Mouse (Mus musculus) testis, adult 2 months (tissue): ENCODE data around the gene Tent4b. TPM values are rescaled to one million over a fixed set of nuclear protein-coding genes. Genes with fewer than 3 reads are reported as not detected.

Experiments
- H3K27ac ChIP-seq: fragments of 200-500 bp; 2 replicates; pipeline ENCODE4 v1.5.1; 2012; ENCODE audit warnings: low read depth, low read length; ENCODE audit not compliant: control insufficient read depth, insufficient read depth
- H3K27me3 ChIP-seq: fragments of 200-500 bp; 2 replicates; pipeline ENCODE4 v1.6.1; 2012; ENCODE audit warnings: mild to moderate bottlenecking, low read length, moderate library complexity; ENCODE audit not compliant: control insufficient read depth, insufficient read depth
- H3K36me3 ChIP-seq: fragments of 200-500 bp; 2 replicates; pipeline ENCODE4 v1.6.1; 2012; ENCODE audit warnings: mild to moderate bottlenecking, low read length; ENCODE audit not compliant: control insufficient read depth, insufficient read depth
- H3K4me1 ChIP-seq: fragments of 200-500 bp; 2 replicates; pipeline ENCODE4 v1.6.1; 2012; ENCODE audit warnings: low read length; ENCODE audit not compliant: control insufficient read depth, insufficient read depth
- H3K4me3 ChIP-seq: fragments of 200-500 bp; 2 replicates; pipeline ENCODE4 v1.5.1; 2012; ENCODE audit warnings: low read depth, mild to moderate bottlenecking, low read length, moderate library complexity, mixed read lengths; ENCODE audit not compliant: control insufficient read depth
- CTCF ChIP-seq: fragments of 200-500 bp; IDR thresholded peaks from 2 replicates; pipeline ENCODE4 v1.5.1; 2012; ENCODE audit warnings: low read depth, mild to moderate bottlenecking, inconsistent platforms, low read length, moderate library complexity; ENCODE audit not compliant: control insufficient read depth, insufficient read depth, insufficient replicate concordance
- POLR2A ChIP-seq: fragments of 200-500 bp; IDR thresholded peaks from 2 replicates; pipeline ENCODE4 v1.6.1; 2012; ENCODE audit warnings: low read depth, mild to moderate bottlenecking, inconsistent platforms, low read length, moderate library complexity; ENCODE audit not compliant: control insufficient read depth
- polyA plus RNA-seq: library from polyadenylated mRNA; depleted of rRNA; stranded (reverse); fragments of >200 nt; gene quantifications from 2 replicates; pipeline ENCODE4 v1.2.3, GENCODE M21; 2012; rRNA removed

Tent4b gene
- polyA plus RNA-seq, 1 experiment = 83.1 TPM

- no peaks in the 10 kb centered on the region for H3K36me3 ChIP-seq
- H3K4me3 ChIP-seq = no peak overlapping the region
- H3K27ac ChIP-seq = peak overlapping the region; percentile 18
- no peaks in the 10 kb centered on the region for H3K27me3 ChIP-seq
- no peak for TF ChIP-seq CTCF
- no peak for TF ChIP-seq POLR2A
- H3K4me1 ChIP-seq = peaks cover 11% of the 10 kb centered on the region; the same call in 1 of the 2 replicates
These were observed 99.7 kb downstream of the Tent4b start for GRCm38 (mm10) chr8:88298733-88299103.

DNA sequence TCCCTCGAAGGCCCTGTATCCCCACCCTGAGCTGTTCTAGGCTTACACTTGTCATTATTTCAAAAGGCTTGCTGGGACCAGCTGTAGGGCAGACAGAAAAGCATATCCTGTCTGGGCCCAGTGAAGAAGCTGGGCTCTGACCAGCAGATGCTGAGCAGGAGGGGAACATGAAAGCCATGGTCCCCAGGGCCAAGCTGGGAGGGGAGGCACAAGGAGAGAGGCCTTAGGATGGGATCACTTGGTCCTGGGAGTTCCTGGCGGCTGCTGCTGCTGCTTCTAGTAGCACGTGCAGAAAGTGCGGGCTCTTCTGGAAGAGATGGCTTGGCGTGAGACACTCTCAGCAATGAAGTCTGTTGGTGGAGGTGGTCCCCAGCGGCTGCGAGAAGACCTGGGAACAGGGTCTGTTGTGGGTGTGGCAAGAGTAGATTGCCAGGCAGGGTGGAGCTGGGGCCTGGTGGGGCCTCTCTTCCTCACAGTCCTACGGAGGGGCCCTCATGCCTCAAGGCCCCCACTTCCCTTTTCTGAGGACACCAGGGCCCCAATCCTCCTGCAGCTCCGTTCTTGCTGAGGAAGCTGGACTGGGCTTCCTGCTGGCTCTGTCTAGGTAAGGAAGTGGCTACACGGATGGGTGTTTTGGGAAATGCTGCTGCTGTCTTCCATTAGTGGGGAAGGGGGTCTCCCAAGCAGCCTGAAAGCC, 101.0 kb downstream of the Tent4b start:
- H3K27ac ChIP-seq = peak overlapping the region; percentile 24; the same call in 1 of the 2 replicates
- H3K4me3 ChIP-seq = no peak overlapping the region
- no peaks in the 10 kb centered on the region for H3K27me3 ChIP-seq
- no peak for TF ChIP-seq POLR2A
- no peak for TF ChIP-seq CTCF
- H3K4me1 ChIP-seq = peaks cover 11% of the 10 kb centered on the region; the same call in 1 of the 2 replicates
- H3K36me3 ChIP-seq = no peaks in the 10 kb centered on the region

DNA sequence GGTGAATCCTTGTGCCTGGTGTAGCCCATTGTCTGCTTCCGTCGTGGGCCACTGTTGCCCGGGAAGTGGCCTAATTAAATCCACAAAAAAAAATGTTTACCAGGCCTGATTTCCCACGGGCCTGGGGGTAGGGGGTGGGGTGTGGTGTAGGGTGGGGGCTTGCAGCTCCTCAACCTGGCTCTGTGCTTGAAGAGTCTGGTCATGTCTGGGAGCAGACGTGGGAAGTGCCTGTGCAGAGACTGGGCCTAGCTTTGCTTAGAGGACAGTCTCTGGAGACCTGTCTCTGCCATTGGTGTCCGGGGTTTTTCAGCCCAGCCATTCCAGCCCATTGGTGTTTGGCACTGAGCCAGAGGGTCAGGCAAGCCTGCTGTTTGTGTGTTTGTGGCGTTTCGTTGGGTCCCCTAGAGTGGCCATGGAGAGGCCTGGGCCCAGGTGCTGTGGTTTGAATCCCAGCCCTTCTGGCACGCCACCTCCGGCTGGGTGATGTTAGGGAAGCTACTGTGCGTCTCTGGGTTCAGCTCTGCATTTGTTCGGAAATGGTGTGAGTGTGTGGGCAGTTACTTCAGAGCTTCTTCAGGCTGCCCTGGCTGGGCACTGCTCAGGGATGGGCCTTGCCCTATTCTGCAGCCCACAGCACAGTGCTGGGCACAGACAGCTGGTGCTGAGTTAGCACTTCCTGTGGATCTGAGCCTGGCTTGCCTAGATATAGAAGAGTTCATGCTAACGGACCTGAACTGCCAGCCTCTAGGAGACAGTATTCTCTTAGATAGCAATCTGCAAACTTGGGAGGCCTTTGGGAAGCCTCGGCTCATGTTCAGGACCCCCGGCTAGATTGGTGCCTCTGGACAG, 102.8 kb downstream of the Tent4b start:
- Histone ChIP-seq H3K36me3 (no peaks in the 10 kb centered on the region), H3K27ac (no peak overlapping the region), H3K27me3 (no peaks in the 10 kb centered on the region), H3K4me1 (peaks cover 9% of the 10 kb centered on the region; the same call in 1 of the 2 replicates), H3K4me3 (no peak overlapping the region)
- no peak for TF ChIP-seq POLR2A
- TF ChIP-seq CTCF = no peak

- no peaks in the 10 kb centered on the region for H3K27me3 ChIP-seq
- H3K27ac ChIP-seq = no peak overlapping the region
- no peaks in the 10 kb centered on the region for H3K4me1 ChIP-seq
- no peak overlapping the region for H3K4me3 ChIP-seq
- H3K36me3 ChIP-seq = no peaks in the 10 kb centered on the region
- TF ChIP-seq CTCF (no peak), POLR2A (no peak)
These were observed 106.8 kb downstream of the Tent4b start for GRCm38 (mm10) chr8:88305814-88306213.

- Histone ChIP-seq H3K4me3 (no peak overlapping the region), H3K27ac (no peak overlapping the region), H3K36me3 (no peaks in the 10 kb centered on the region), H3K27me3 (no peaks in the 10 kb centered on the region), H3K4me1 (no peaks in the 10 kb centered on the region)
- TF ChIP-seq CTCF = peak; percentile 39; the same call in 1 of the 2 replicates
- TF ChIP-seq POLR2A = no peak
These were observed 107.5 kb downstream of the Tent4b start for GRCm38 (mm10) chr8:88306511-88306910.

- Histone ChIP-seq H3K27me3 (no peaks in the 10 kb centered on the region), H3K27ac (no peak overlapping the region), H3K4me3 (no peak overlapping the region), H3K4me1 (no peaks in the 10 kb centered on the region), H3K36me3 (no peaks in the 10 kb centered on the region)
- TF ChIP-seq CTCF = no peak
- no peak for TF ChIP-seq POLR2A
These were observed 108.7 kb downstream of the Tent4b start for GRCm38 (mm10) chr8:88307736-88308135.

Other genes with a start within 250 kb of the Tent4b start
- 7.2 TPM in 2 replicates for gene Zfp423, start 239.6 kb upstream of the Tent4b start, polyA plus RNA-seq
- gene Cnep1r1, start 80.4 kb upstream of the Tent4b start, polyA plus RNA-seq = 14.9 and 21.1 TPM in 2 replicates
- gene Heatr3, start 61.4 kb upstream of the Tent4b start, polyA plus RNA-seq = 5.3 TPM in 2 replicates
- gene Adcy7, start 73.2 kb downstream of the Tent4b start, polyA plus RNA-seq = 4.6 and 5.4 TPM in 2 replicates
- 27.2 and 30.7 TPM in 2 replicates for gene Brd7, start 163.0 kb downstream of the Tent4b start, polyA plus RNA-seq